Mouse (Mus musculus): ENCODE measurements at regions not wholly inside any gene's neighbourhood (a gene's known extent, or its start where the extent isn't known, plus 50 kb on each side); places are given as distances from the start of the nearest gene placed in this dataset.

- TF ChIP-seq CTCF (IDR thresholded peaks at IDR 0.05; ENCODE audit: low read depth, low read length) = peak; percentile 25
- TF ChIP-seq EP300 (IDR thresholded peaks at IDR 0.05; ENCODE audit: insufficient read depth, low read depth, low read length) = no peak
- TF ChIP-seq POLR2A (IDR thresholded peaks at IDR 0.05; ENCODE audit: insufficient read depth, low read length) = no peak
- Histone ChIP-seq H3K27ac (ENCODE audit: insufficient read depth, low read length) (no peak overlapping the region), H3K4me3 (ENCODE audit: low read depth, low read length) (no peak overlapping the region)
These were observed 74.4 kb downstream of the Mis18a start for GRCm38 (mm10) chr16:90652821-90653220.

GRCm38 (mm10) chr16:90648161-90648560 lies 79.0 kb downstream of the Mis18a start:
- no peaks in the 10 kb centered on the region for H3K4me1 ChIP-seq (ENCODE audit: control insufficient read depth, insufficient read depth, low read length)
- TF ChIP-seq EP300 (IDR thresholded peaks at IDR 0.05; ENCODE audit: insufficient read depth, low read depth, low read length) (no peak), POLR2A (IDR thresholded peaks at IDR 0.05; ENCODE audit: insufficient read depth, low read length) (no peak), CTCF (IDR thresholded peaks at IDR 0.05; ENCODE audit: low read depth, low read length) (no peak)

More at GRCm38 (mm10) chr16:90652821-90653220, 74.4 kb downstream of the Mis18a start:
- Histone ChIP-seq H3K9me3 (replicated peaks; ENCODE audit: control insufficient read depth, insufficient read depth, low read length, poor library complexity, severe bottlenecking) (no peaks in the 10 kb centered on the region), H3K27me3 (ENCODE audit: control insufficient read depth, insufficient read depth, low read length, poor library complexity, severe bottlenecking) (no peaks in the 10 kb centered on the region), H3K4me1 (ENCODE audit: control insufficient read depth, insufficient read depth, low read length) (no peaks in the 10 kb centered on the region), H3K36me3 (ENCODE audit: control insufficient read depth, insufficient read depth, low read length, poor library complexity, severe bottlenecking) (no peaks in the 10 kb centered on the region), H3K9ac (ENCODE audit: low read depth, poor library complexity, severe bottlenecking) (no peak overlapping the region)

GRCm38 (mm10) chr16:90642671-90643070 lies 84.5 kb downstream of the Mis18a start:
- Histone ChIP-seq H3K4me1 (ENCODE audit: control insufficient read depth, insufficient read depth, low read length) (no peaks in the 10 kb centered on the region), H3K9me3 (replicated peaks; ENCODE audit: control insufficient read depth, insufficient read depth, low read length, poor library complexity, severe bottlenecking) (no peaks in the 10 kb centered on the region), H3K27ac (ENCODE audit: insufficient read depth, low read length) (no peak overlapping the region), H3K9ac (ENCODE audit: low read depth, poor library complexity, severe bottlenecking) (no peak overlapping the region), H3K36me3 (ENCODE audit: control insufficient read depth, insufficient read depth, low read length, poor library complexity, severe bottlenecking) (no peaks in the 10 kb centered on the region), H3K27me3 (ENCODE audit: control insufficient read depth, insufficient read depth, low read length, poor library complexity, severe bottlenecking) (no peaks in the 10 kb centered on the region), H3K4me3 (ENCODE audit: low read depth, low read length) (no peak overlapping the region)
- no peak for TF ChIP-seq EP300 (IDR thresholded peaks at IDR 0.05; ENCODE audit: insufficient read depth, low read depth, low read length)
- TF ChIP-seq CTCF (IDR thresholded peaks at IDR 0.05; ENCODE audit: low read depth, low read length) = no peak
- no peak for TF ChIP-seq POLR2A (IDR thresholded peaks at IDR 0.05; ENCODE audit: insufficient read depth, low read length)

More at GRCm38 (mm10) chr16:90648161-90648560, 79.0 kb downstream of the Mis18a start:
- no peaks in the 10 kb centered on the region for H3K36me3 ChIP-seq (ENCODE audit: control insufficient read depth, insufficient read depth, low read length, poor library complexity, severe bottlenecking)
- no peaks in the 10 kb centered on the region for H3K27me3 ChIP-seq (ENCODE audit: control insufficient read depth, insufficient read depth, low read length, poor library complexity, severe bottlenecking)
- H3K9me3 ChIP-seq (replicated peaks; ENCODE audit: control insufficient read depth, insufficient read depth, low read length, poor library complexity, severe bottlenecking) = no peaks in the 10 kb centered on the region
- no peak overlapping the region for H3K27ac ChIP-seq (ENCODE audit: insufficient read depth, low read length)
- H3K4me3 ChIP-seq (ENCODE audit: low read depth, low read length) = no peak overlapping the region
- H3K9ac ChIP-seq (ENCODE audit: low read depth, poor library complexity, severe bottlenecking) = no peak overlapping the region

GRCm38 (mm10) chr16:90635216-90635615 lies 92.0 kb downstream of the Mis18a start:
- H3K9ac ChIP-seq (ENCODE audit: low read depth, poor library complexity, severe bottlenecking) = no peak overlapping the region
- H3K4me3 ChIP-seq (ENCODE audit: low read depth, low read length) = no peak overlapping the region
- TF ChIP-seq CTCF (IDR thresholded peaks at IDR 0.05; ENCODE audit: low read depth, low read length) = peak; percentile 55
- no peak for TF ChIP-seq EP300 (IDR thresholded peaks at IDR 0.05; ENCODE audit: insufficient read depth, low read depth, low read length)
- H3K27ac ChIP-seq (ENCODE audit: insufficient read depth, low read length) = no peak overlapping the region
- no peaks in the 10 kb centered on the region for H3K36me3 ChIP-seq (ENCODE audit: control insufficient read depth, insufficient read depth, low read length, poor library complexity, severe bottlenecking)
- no peaks in the 10 kb centered on the region for H3K9me3 ChIP-seq (replicated peaks; ENCODE audit: control insufficient read depth, insufficient read depth, low read length, poor library complexity, severe bottlenecking)
- H3K4me1 ChIP-seq (ENCODE audit: control insufficient read depth, insufficient read depth, low read length) = no peaks in the 10 kb centered on the region
- H3K27me3 ChIP-seq (ENCODE audit: control insufficient read depth, insufficient read depth, low read length, poor library complexity, severe bottlenecking) = no peaks in the 10 kb centered on the region

GRCm38 (mm10) chr16:90629976-90630375 lies 97.2 kb downstream of the Mis18a start:
- H3K9me3 ChIP-seq (replicated peaks; ENCODE audit: control insufficient read depth, insufficient read depth, low read length, poor library complexity, severe bottlenecking) = no peaks in the 10 kb centered on the region
- no peak overlapping the region for H3K4me3 ChIP-seq (ENCODE audit: low read depth, low read length)
- H3K27me3 ChIP-seq (ENCODE audit: control insufficient read depth, insufficient read depth, low read length, poor library complexity, severe bottlenecking) = no peaks in the 10 kb centered on the region
- TF ChIP-seq EP300 (IDR thresholded peaks at IDR 0.05; ENCODE audit: insufficient read depth, low read depth, low read length) (no peak), CTCF (IDR thresholded peaks at IDR 0.05; ENCODE audit: low read depth, low read length) (no peak), POLR2A (IDR thresholded peaks at IDR 0.05; ENCODE audit: insufficient read depth, low read length) (no peak)
- H3K36me3 ChIP-seq (ENCODE audit: control insufficient read depth, insufficient read depth, low read length, poor library complexity, severe bottlenecking) = no peaks in the 10 kb centered on the region
- H3K9ac ChIP-seq (ENCODE audit: low read depth, poor library complexity, severe bottlenecking) = no peak overlapping the region
- H3K27ac ChIP-seq (ENCODE audit: insufficient read depth, low read length) = no peak overlapping the region
- H3K4me1 ChIP-seq (ENCODE audit: control insufficient read depth, insufficient read depth, low read length) = no peaks in the 10 kb centered on the region

GRCm38 (mm10) chr16:90629121-90629930 lies 97.9 kb downstream of the Mis18a start:
- H3K4me1 ChIP-seq (ENCODE audit: control insufficient read depth, insufficient read depth, low read length) = no peaks in the 10 kb centered on the region
- H3K36me3 ChIP-seq (ENCODE audit: control insufficient read depth, insufficient read depth, low read length, poor library complexity, severe bottlenecking) = no peaks in the 10 kb centered on the region
- no peak overlapping the region for H3K27ac ChIP-seq (ENCODE audit: insufficient read depth, low read length)
- no peaks in the 10 kb centered on the region for H3K9me3 ChIP-seq (replicated peaks; ENCODE audit: control insufficient read depth, insufficient read depth, low read length, poor library complexity, severe bottlenecking)
- no peaks in the 10 kb centered on the region for H3K27me3 ChIP-seq (ENCODE audit: control insufficient read depth, insufficient read depth, low read length, poor library complexity, severe bottlenecking)
- no peak overlapping the region for H3K9ac ChIP-seq (ENCODE audit: low read depth, poor library complexity, severe bottlenecking)
- TF ChIP-seq CTCF (IDR thresholded peaks at IDR 0.05; ENCODE audit: low read depth, low read length) = no peak
- no peak for TF ChIP-seq EP300 (IDR thresholded peaks at IDR 0.05; ENCODE audit: insufficient read depth, low read depth, low read length)
- TF ChIP-seq POLR2A (IDR thresholded peaks at IDR 0.05; ENCODE audit: insufficient read depth, low read length) = no peak
- H3K4me3 ChIP-seq (ENCODE audit: low read depth, low read length) = no peak overlapping the region

All from ES-Bruce4 (cell line).